Mouse (Mus musculus): ENCODE measurements around the gene Tie1. TPM values are rescaled to one million over a fixed set of nuclear protein-coding genes. Genes with fewer than 3 reads are reported as not detected.

Gene Tie1
- total and polyA plus RNA-seq, 3 experiments = not detected

DNA sequence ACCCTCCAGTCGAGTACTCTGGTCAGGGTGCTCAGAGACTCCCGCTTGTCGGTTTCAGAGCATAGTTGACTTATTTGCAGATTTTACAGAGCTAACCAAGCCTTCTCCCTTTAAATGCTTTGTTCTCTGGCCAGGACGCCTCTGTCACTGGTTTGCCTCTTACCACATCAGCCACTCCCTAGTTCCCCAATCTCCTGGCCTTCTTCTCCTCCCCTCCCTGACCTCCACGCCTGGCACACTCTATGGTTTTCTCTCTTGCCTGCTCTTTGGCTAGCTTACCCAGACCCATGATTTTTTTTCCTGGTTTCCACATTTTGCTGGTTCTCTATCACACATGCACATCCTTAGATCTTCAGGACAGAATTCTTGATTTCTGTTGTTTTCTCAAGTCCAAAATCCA is 28.3 kb upstream of the Tie1 start:
- in situ Hi-C loops (cut with MboI; ENCODE audit: low pct_ligation_motif_present, low pct_unique_long_range_greater_than_20kb, low sequenced_read_pairs) = no loop called here
- dilution Hi-C loops (cut with MboI; ENCODE audit: extremely low pct_ligation_motif_present, extremely low pct_unique_long_range_greater_than_20kb, low sequenced_read_pairs) = no loop called here
- H3K36me3 ChIP-seq (replicated peaks in 1 of 2; ENCODE audit: control insufficient read depth in 1 of 2, insufficient read depth in 1 of 2, low read length in 1 of 2) = no peaks in the 10 kb centered on the region
- no peak overlapping the region for H3K27ac ChIP-seq (ENCODE audit: insufficient read depth, low read depth)
- peaks cover 79% of the 10 kb centered on the region for H3K27me3 ChIP-seq (replicated peaks)
- no peak for DNase-seq (ENCODE audit: extremely low read depth)
- no peak overlapping the region for H3K4me2 ChIP-seq (ENCODE audit: insufficient read depth, low read depth, poor library complexity, severe bottlenecking)
- TF ChIP-seq GABPA (IDR thresholded peaks at IDR 0.05; ENCODE audit: insufficient replicate concordance, low read depth, low read length) (no peak), PAX5 (IDR thresholded peaks at IDR 0.05; ENCODE audit: low read length) (no peak), ZNF384 (IDR thresholded peaks at IDR 0.05; ENCODE audit: low read depth, low read length) (no peak)
- no peak overlapping the region for H3K4me3 ChIP-seq (replicated peaks in 1 of 3; ENCODE audit: low read depth in 2 of 3, low read length in 2 of 3, poor library complexity in 1 of 3)
- no peaks in the 10 kb centered on the region for H3K9me3 ChIP-seq (replicated peaks; ENCODE audit: low read length)
- peaks cover 0 to 2% of the 10 kb centered on the region in 2 experiments; a peak in 1 of 4 replicates for H3K4me1 ChIP-seq (ENCODE audit: control insufficient read depth in 1 of 2, insufficient read depth in 2 of 2)
- H3K79me2 ChIP-seq (replicated peaks; ENCODE audit: control insufficient read depth, extremely low read depth, insufficient read depth, poor library complexity, severe bottlenecking) = no peaks in the 10 kb centered on the region
- no peak overlapping the region for H3K9ac ChIP-seq (ENCODE audit: insufficient read depth, low read depth)

DNA sequence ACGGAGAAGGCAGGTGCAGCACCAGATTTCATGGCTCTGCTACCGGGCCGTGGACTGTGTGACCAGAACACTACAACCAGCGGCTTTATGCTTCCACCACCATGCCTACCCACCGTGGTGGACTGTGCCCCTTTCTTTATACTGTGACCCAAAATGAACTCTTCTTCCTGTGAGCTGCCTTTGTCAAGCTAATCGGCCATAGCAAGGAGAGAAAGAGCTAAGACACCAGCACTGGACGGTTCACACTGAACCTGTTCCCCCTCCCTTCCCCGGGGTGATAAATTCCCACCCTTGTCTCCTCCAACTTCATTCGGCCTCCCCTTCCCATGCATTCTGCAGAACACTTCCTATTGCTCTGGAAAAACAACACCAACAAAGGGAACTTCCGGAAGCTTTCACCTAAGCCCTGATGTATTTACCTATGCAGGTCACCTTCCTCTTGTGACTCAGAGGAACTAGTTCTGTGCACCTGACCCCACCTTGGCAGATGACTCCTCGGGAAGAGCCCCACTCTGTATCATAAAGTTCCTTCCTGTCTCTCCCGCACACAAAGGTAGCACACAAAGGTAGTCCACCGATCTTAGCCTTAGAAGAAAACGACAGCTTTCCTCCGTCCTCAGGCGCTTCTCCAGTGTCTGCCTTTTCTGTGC is 27.8 kb upstream of the Tie1 start:
- in situ Hi-C loops (cut with MboI; ENCODE audit: low pct_ligation_motif_present, low pct_unique_long_range_greater_than_20kb, low sequenced_read_pairs) = no loop called here
- H3K36me3 ChIP-seq (replicated peaks in 1 of 2; ENCODE audit: control insufficient read depth in 1 of 2, insufficient read depth in 1 of 2, low read length in 1 of 2) = no peaks in the 10 kb centered on the region
- no peak overlapping the region for H3K4me3 ChIP-seq (replicated peaks in 1 of 3; ENCODE audit: low read depth in 2 of 3, low read length in 2 of 3, poor library complexity in 1 of 3)
- no peak for TF ChIP-seq MXI1 (IDR thresholded peaks at IDR 0.05; ENCODE audit: low read depth, low read length)
- no peak for TF ChIP-seq POLR2A (IDR thresholded peaks at IDR 0.05; ENCODE audit: low read depth, low read length)
- TF ChIP-seq MAZ (IDR thresholded peaks at IDR 0.05; ENCODE audit: low read depth, low read length) = no peak
- no peak for TF ChIP-seq UBTF (IDR thresholded peaks at IDR 0.05; ENCODE audit: low read depth, low read length)
- TF ChIP-seq MAFK (IDR thresholded peaks at IDR 0.05; ENCODE audit: insufficient replicate concordance, low read length) = no peak
- no peak for TF ChIP-seq JUND (conservative IDR thresholded peaks at IDR 0.05; ENCODE audit: low read depth, low read length)
- peaks cover 76% of the 10 kb centered on the region for H3K27me3 ChIP-seq (replicated peaks)
- no peak for DNase-seq (ENCODE audit: extremely low read depth)
- H3K27ac ChIP-seq (ENCODE audit: insufficient read depth, low read depth) = no peak overlapping the region
- H3K79me2 ChIP-seq (replicated peaks; ENCODE audit: control insufficient read depth, extremely low read depth, insufficient read depth, poor library complexity, severe bottlenecking) = no peaks in the 10 kb centered on the region
- H3K9ac ChIP-seq (ENCODE audit: insufficient read depth, low read depth) = no peak overlapping the region
- no peak overlapping the region for H3K4me2 ChIP-seq (ENCODE audit: insufficient read depth, low read depth, poor library complexity, severe bottlenecking)
- dilution Hi-C loops (cut with MboI; ENCODE audit: extremely low pct_ligation_motif_present, extremely low pct_unique_long_range_greater_than_20kb, low sequenced_read_pairs) = no loop called here
- H3K9me3 ChIP-seq (replicated peaks; ENCODE audit: low read length) = no peaks in the 10 kb centered on the region
- peaks cover 0 to 2% of the 10 kb centered on the region in 2 experiments; a peak in 1 of 4 replicates for H3K4me1 ChIP-seq (ENCODE audit: control insufficient read depth in 1 of 2, insufficient read depth in 2 of 2)

DNA sequence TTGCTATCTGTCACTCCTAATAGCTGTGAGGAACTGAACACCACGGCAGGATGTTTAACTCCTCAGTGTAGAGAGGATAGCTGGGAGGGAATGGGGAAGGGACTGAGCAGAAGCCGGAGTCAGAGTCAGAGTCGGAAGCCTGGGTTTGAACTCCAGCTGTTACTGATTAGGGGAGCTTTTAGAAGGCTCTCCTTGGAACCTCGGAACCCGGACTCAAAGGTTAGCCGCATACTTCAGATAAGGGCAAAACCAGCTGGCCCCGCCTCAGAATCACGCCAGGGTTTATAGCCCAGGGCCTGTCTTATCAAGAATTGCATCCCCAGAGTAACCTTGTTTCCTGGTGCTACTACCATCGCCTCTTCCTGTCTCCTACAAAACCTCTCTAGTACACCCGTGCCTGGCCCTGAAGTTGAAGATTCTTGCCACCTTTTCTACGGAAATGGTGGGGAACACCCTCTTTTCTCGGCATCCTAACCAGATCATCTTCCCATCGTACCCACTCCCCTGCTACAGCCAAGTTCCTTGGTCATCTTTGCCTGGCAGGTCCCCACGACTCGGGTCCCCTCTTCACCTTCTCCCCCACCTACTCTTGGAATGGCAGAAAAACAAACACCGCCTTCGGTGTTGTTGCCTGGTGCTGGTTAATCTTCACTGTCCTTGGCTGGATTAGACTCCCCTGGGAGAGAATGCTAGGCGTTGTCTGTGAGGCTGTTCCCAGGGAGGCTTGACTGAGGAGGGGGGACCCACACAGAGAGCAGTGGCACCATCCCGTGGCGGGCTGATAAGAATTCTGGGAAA is 27.0 kb upstream of the Tie1 start:
- Histone ChIP-seq H3K9me3 (replicated peaks; ENCODE audit: low read length) (no peaks in the 10 kb centered on the region), H3K27ac (ENCODE audit: insufficient read depth, low read depth) (no peak overlapping the region), H3K9ac (ENCODE audit: insufficient read depth, low read depth) (no peak overlapping the region), H3K36me3 (replicated peaks in 1 of 2; ENCODE audit: control insufficient read depth in 1 of 2, insufficient read depth in 1 of 2, low read length in 1 of 2) (no peaks in the 10 kb centered on the region), H3K4me1 (ENCODE audit: control insufficient read depth in 1 of 2, insufficient read depth in 2 of 2) (peaks cover 0 to 2% of the 10 kb centered on the region in 2 experiments; a peak in 1 of 4 replicates), H3K79me2 (replicated peaks; ENCODE audit: control insufficient read depth, extremely low read depth, insufficient read depth, poor library complexity, severe bottlenecking) (no peaks in the 10 kb centered on the region), H3K4me2 (ENCODE audit: insufficient read depth, low read depth, poor library complexity, severe bottlenecking) (no peak overlapping the region), H3K4me3 (replicated peaks in 1 of 3; ENCODE audit: low read depth in 2 of 3, low read length in 2 of 3, poor library complexity in 1 of 3) (no peak overlapping the region), H3K27me3 (replicated peaks) (peaks cover 76% of the 10 kb centered on the region)
- dilution Hi-C loops (cut with MboI; ENCODE audit: extremely low pct_ligation_motif_present, extremely low pct_unique_long_range_greater_than_20kb, low sequenced_read_pairs) = no loop called here
- in situ Hi-C loops (cut with MboI; ENCODE audit: low pct_ligation_motif_present, low pct_unique_long_range_greater_than_20kb, low sequenced_read_pairs) = no loop called here
- no peak for DNase-seq (ENCODE audit: extremely low read depth)
- TF ChIP-seq USF2 (conservative IDR thresholded peaks at IDR 0.05; ENCODE audit: low read depth, low read length) = no peak
